25 mouse cellular contexts compared by ENCODE assay signal in the genomic region with DNA sequence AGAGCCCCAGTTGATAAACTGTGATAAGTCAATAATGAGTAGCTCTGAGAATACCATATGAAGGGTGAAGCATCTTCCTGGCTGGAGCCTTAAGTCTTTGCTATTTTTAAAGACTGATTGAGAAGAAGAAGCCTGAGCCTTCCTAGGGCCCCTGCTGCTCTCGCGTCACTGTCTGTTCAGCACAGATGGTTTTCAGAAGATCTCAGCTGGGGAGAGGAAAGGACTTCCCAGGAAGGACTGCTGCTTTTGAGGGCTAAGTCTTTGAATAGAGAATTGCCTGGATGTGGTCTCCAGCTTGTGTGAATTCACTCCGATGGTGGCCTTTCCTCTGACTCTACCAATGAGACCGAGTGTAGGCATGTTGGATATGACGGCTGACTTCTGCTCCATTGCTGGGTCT.
DNase-seq lines count a peak whose midpoint lies in the region; ATAC-seq and TF ChIP-seq lines count a peak whose summit lies in the region.
"Had no signal": no experiment of that assay in that cellular context is flagged by ENCODE, and none has a peak within 500 bp of the region (broad histone marks: within the 10 kb centered on the region; RNA-seq: fewer than 3 reads in every experiment).

No protein-coding gene starts in this region.

- no peaks in the 10 kb centered on the region for H3K9me3 ChIP-seq in hindbrain, postnatal 0 days (ENCODE audit: low read length)
- H3K9me3 ChIP-seq: embryonic facial prominence, embryonic 10.5 days; embryonic facial prominence, embryonic 13.5 days; forebrain, embryonic 12.5 days; forebrain, embryonic 15.5 days; hindbrain, embryonic 12.5 days; hindbrain, embryonic 15.5 days; intestine, embryonic 15.5 days had no signal

- H3K36me3 ChIP-seq in hindbrain, postnatal 0 days (ENCODE audit: insufficient read depth, low read length), result no peaks in the 10 kb centered on the region
- H3K36me3 ChIP-seq: embryonic facial prominence, embryonic 10.5 days; embryonic facial prominence, embryonic 13.5 days; forebrain, embryonic 12.5 days; forebrain, embryonic 15.5 days; hindbrain, embryonic 12.5 days; hindbrain, embryonic 15.5 days; intestine, embryonic 15.5 days had no signal

- no peak overlapping the region for H3K4me3 ChIP-seq in hindbrain, postnatal 0 days (ENCODE audit: low read length)
- H3K4me3 ChIP-seq: embryonic facial prominence, embryonic 10.5 days; embryonic facial prominence, embryonic 13.5 days; erythroblast, embryonic 14.5 days; forebrain, embryonic 12.5 days; forebrain, embryonic 15.5 days; gastrocnemius, adult 2 months; hindbrain, embryonic 12.5 days; hindbrain, embryonic 15.5 days; intestine, embryonic 15.5 days had no signal

- WGBS in hindbrain, postnatal 0 days, result 88% methylated on average over 5 of the region's 5 CpGs

- no peaks in the 10 kb centered on the region for H3K27me3 ChIP-seq in hindbrain, postnatal 0 days (ENCODE audit: insufficient read depth, low read length)
- H3K27me3 ChIP-seq: embryonic facial prominence, embryonic 13.5 days; forebrain, embryonic 12.5 days; forebrain, embryonic 15.5 days; hindbrain, embryonic 12.5 days; hindbrain, embryonic 15.5 days; intestine, embryonic 15.5 days had no signal

- ATAC-seq in frontal cortex, adult (ENCODE audit: low TSS enrichment), result peak; percentile 47; the same call in 1 of the 2 replicates
- ATAC-seq in hindbrain, postnatal 0 days, result no peak
- ATAC-seq: activated CD4-positive, CD25-positive, alpha-beta regulatory T cell, adult 4 months; forebrain, embryonic 15.5 days; intestine, embryonic 15.5 days had no signal

- peak; percentile 3 for DNase-seq in cerebellum, adult 8-10 months
- DNase-seq in cerebellum, adult 9-11 months, result no peak
- DNase-seq in frontal cortex, postnatal 36 days (ENCODE audit: low spot score in 2 of 2), result no peak
- peak; percentile 31 to 40 for DNase-seq in right cerebral cortex, postnatal 10 days (ENCODE audit: low spot score in 2 of 2)
- DNase-seq in right cerebral cortex, adult 18-20 months, result no peak
- peak; percentile 39 for DNase-seq in telencephalon, adult 2 months (ENCODE audit: low read depth, low spot score)
- no peak for DNase-seq in hindbrain, postnatal 0 days (ENCODE audit: low spot score)
- DNase-seq: adrenal gland, adult 8-10 months; adrenal gland, postnatal 25 days; embryo, embryonic 11 days; gastrocnemius, adult 2 months; gastrocnemius, postnatal 14 days; heart, adult 11 months; kidney, adult 11 months had no signal

- no peak overlapping the region for H3K9ac ChIP-seq in hindbrain, postnatal 0 days (replicated peaks; ENCODE audit: low read length)
- H3K9ac ChIP-seq: embryonic facial prominence, embryonic 13.5 days; forebrain, embryonic 12.5 days; forebrain, embryonic 15.5 days; hindbrain, embryonic 12.5 days; hindbrain, embryonic 15.5 days; intestine, embryonic 15.5 days had no signal

- no peak for TF ChIP-seq CTCF in hindbrain, postnatal 0 days (IDR thresholded peaks at IDR 0.05; ENCODE audit: low read depth)

- no peaks in the 10 kb centered on the region for H3K4me1 ChIP-seq in hindbrain, postnatal 0 days (ENCODE audit: insufficient read depth, low read length)
- H3K4me1 ChIP-seq: embryonic facial prominence, embryonic 10.5 days; embryonic facial prominence, embryonic 13.5 days; forebrain, embryonic 12.5 days; forebrain, embryonic 15.5 days; hindbrain, embryonic 12.5 days; hindbrain, embryonic 15.5 days; intestine, embryonic 15.5 days had no signal

- H3K4me2 ChIP-seq in hindbrain, postnatal 0 days (ENCODE audit: low read depth, low read length), result no peak overlapping the region
- H3K4me2 ChIP-seq: embryonic facial prominence, embryonic 13.5 days; forebrain, embryonic 12.5 days; forebrain, embryonic 15.5 days; heart, embryonic 11.5 days; hindbrain, embryonic 12.5 days; hindbrain, embryonic 15.5 days; intestine, embryonic 15.5 days had no signal

- H3K27ac ChIP-seq in hindbrain, postnatal 0 days, result no peak overlapping the region
- H3K27ac ChIP-seq: embryonic facial prominence, embryonic 10.5 days; embryonic facial prominence, embryonic 13.5 days; forebrain, embryonic 12.5 days; forebrain, embryonic 15.5 days; gastrocnemius, adult 2 months; hindbrain, embryonic 12.5 days; hindbrain, embryonic 15.5 days; intestine, embryonic 15.5 days had no signal

Comparison
In these comparisons a context has a peak if more than half of its experiments do, and no peak if none do; other contexts are left out.
1. DNase-seq: peak in cerebellum, adult 8-10 months (single experiment), right cerebral cortex, postnatal 10 days (2 of 2) and telencephalon, adult 2 months (single experiment); none in cerebellum, adult 9-11 months (single experiment), frontal cortex, postnatal 36 days (0 of 2), right cerebral cortex, adult 18-20 months (single experiment) and hindbrain, postnatal 0 days (single experiment).